Comparison of ENCODE assay signal across 15 mouse cellular contexts in genomic region chr19:8592155-8592554, GRCm38 (mm10). TPM values are rescaled to one million over a fixed set of nuclear protein-coding genes. Genes with fewer than 3 reads are reported as not detected.
DNase-seq lines count a peak whose midpoint lies in the region; ATAC-seq and TF ChIP-seq lines count a peak whose summit lies in the region.
"Had no signal": no experiment of that assay in that cellular context is flagged by ENCODE, and none has a peak within 500 bp of the region (broad histone marks: within the 10 kb centered on the region; RNA-seq: fewer than 3 reads in every experiment).

No protein-coding gene starts in this region.

- no peak for TF ChIP-seq CTCF in spleen, adult 2 months (IDR thresholded peaks at IDR 0.05; ENCODE audit: extremely low read depth, insufficient read depth, insufficient read length, insufficient replicate concordance)

- H3K4me3 ChIP-seq in spleen, adult 2 months (ENCODE audit: extremely low read depth, insufficient read depth, insufficient read length), result no peak overlapping the region
- H3K4me3 ChIP-seq: kidney, embryonic 15.5 days had no signal

- H3K27me3 ChIP-seq in spleen, adult 2 months (ENCODE audit: control insufficient read depth, insufficient read depth, low read length), result no peaks in the 10 kb centered on the region
- H3K27me3 ChIP-seq: kidney, embryonic 15.5 days had no signal

- no peak overlapping the region for H3K27ac ChIP-seq in spleen, adult 2 months (ENCODE audit: insufficient read depth, low read length)

- intact Hi-C loops in heart, postnatal 10 days (cut with DNase I), result no loop called here

- peak; percentile 94 for ATAC-seq in megakaryocyte progenitor cell, adult 5-6 weeks (replicated peaks; ENCODE audit: poor library complexity)

- peaks cover 16% of the 10 kb centered on the region; the same call in 1 of the 2 replicates for H3K4me1 ChIP-seq in spleen, adult 2 months (ENCODE audit: control insufficient read depth, insufficient read depth, insufficient read length)

- TF ChIP-seq POLR2A in spleen, adult 2 months (IDR thresholded peaks at IDR 0.05; ENCODE audit: low read depth, low read length), result no peak

- H3K36me3 ChIP-seq in spleen, adult 2 months (ENCODE audit: control insufficient read depth, insufficient read depth, low read length), result no peaks in the 10 kb centered on the region
- H3K36me3 ChIP-seq: kidney, embryonic 15.5 days had no signal

- WGBS in spleen, adult 2 months, result 10% methylated on average over 2 of the region's 2 CpGs

- peak; percentile 20 to 45 for DNase-seq in spleen, adult 2 months (ENCODE audit: low read depth in 1 of 2, low spot score in 2 of 2)
- DNase-seq in spleen, postnatal 14 days (ENCODE audit: low spot score in 2 of 2), result no peak
- DNase-seq in c-Kit-positive CD71-negative TER-119-negative erythroid progenitor cells, embryonic 14.5 days (ENCODE audit: low read depth), result peak; percentile 53
- DNase-seq in thymus, postnatal 4 days, result peak; percentile 50
- no peak for DNase-seq in heart, adult 9 months (ENCODE audit: low spot score in 2 of 2)
- DNase-seq in heart, postnatal 10 days, result no peak
- no peak for DNase-seq in adrenal gland, postnatal 25 days
- DNase-seq: adrenal gland, postnatal 36 days; cerebellum, postnatal 14 days; gastrocnemius, postnatal 14 days; heart, postnatal 4 days had no signal

RNA-seq across cellular contexts. Expression of gene Slc22a8, which starts 1.1 kb away (rescaled TPM):
- polyA plus RNA-seq in spleen, adult 2 months (2012; rRNA removed), result 0.06 TPM in 1 of 2 replicates, not detected in the other
- not detected in 2 replicates for total RNA-seq in megakaryocyte progenitor cell, adult 5-6 weeks (2015)
- not detected in 2 replicates for total RNA-seq in megakaryocyte progenitor cell, adult 5-6 weeks (2017)
- total RNA-seq in heart, postnatal 10 days (2021), result under 1 TPM in 1 of 2 experiments, not detected in 1; 0.07 TPM
- total RNA-seq in adrenal gland, postnatal 25 days (2021), result 0.24 TPM in 1 of 2 replicates, not detected in the other
- total RNA-seq: gastrocnemius, postnatal 14 days; heart, postnatal 4 days; liver, adult 2 months had no signal
- polyA plus RNA-seq: stomach, embryonic 14.5 days had no signal

RNA-seq across cellular contexts. Expression of gene Slc22a6, which starts 25.7 kb away (rescaled TPM):
- polyA plus RNA-seq in spleen, adult 2 months (2012; rRNA removed), result 0.08 TPM in 1 of 2 replicates, not detected in the other
- total RNA-seq in megakaryocyte progenitor cell, adult 5-6 weeks (2015), result not detected in 2 replicates
- total RNA-seq in megakaryocyte progenitor cell, adult 5-6 weeks (2017), result not detected in 2 replicates
- not detected for total RNA-seq in heart, postnatal 10 days (2021)
- not detected in 2 replicates for total RNA-seq in adrenal gland, postnatal 25 days (2021)
- total RNA-seq: adrenal gland, postnatal 36 days; gastrocnemius, postnatal 14 days; heart, postnatal 4 days; liver, adult 2 months had no signal
- polyA plus RNA-seq: liver, adult 2 months; stomach, embryonic 14.5 days had no signal

Comparison
In these comparisons a context has a peak if more than half of its experiments do, and no peak if none do; other contexts are left out.
1. DNase-seq: peak in spleen, adult 2 months (2 of 2), c-Kit-positive CD71-negative TER-119-negative erythroid progenitor cells, embryonic 14.5 days (single experiment) and thymus, postnatal 4 days (single experiment); none in spleen, postnatal 14 days (0 of 2), heart, adult 9 months (0 of 2), heart, postnatal 10 days (0 of 2) and adrenal gland, postnatal 25 days (single experiment).